In the genomic region with DNA sequence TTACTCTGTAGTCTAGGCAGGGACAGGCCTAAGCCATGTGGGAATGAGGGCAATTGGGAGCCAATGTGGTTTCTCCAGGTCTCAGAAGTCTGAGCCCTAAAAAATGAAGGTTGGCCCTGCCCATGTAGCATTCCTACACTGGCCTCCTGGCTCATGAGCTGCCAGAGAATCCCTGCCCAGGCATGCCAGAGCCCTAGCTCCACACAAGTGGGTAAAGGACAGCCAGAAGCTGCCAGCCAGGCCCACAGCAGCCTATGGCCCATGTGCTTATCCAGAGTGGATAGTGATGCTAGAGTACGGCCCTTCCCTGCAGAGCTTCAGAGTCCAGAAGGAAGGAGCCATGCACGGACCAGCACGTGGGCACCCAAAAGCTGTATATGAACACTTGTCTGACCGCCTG, we compare ENCODE assay signal across 19 mouse cellular contexts.
"Had no signal": no experiment of that assay in that cellular context is flagged by ENCODE, and none has a peak within 500 bp of the region (broad histone marks: within the 10 kb centered on the region; RNA-seq: fewer than 3 reads in every experiment).

No protein-coding gene starts in this region.

- H3K4me2 ChIP-seq: intestine, embryonic 15.5 days; limb, embryonic 13.5 days; liver, embryonic 13.5 days; lung, embryonic 14.5 days; neural tube, embryonic 13.5 days; stomach, embryonic 15.5 days had no signal

- H3K9me3 ChIP-seq: intestine, embryonic 15.5 days; limb, embryonic 13.5 days; liver, embryonic 13.5 days; neural tube, embryonic 13.5 days; stomach, embryonic 15.5 days had no signal

- ATAC-seq: intestine, embryonic 15.5 days; lung, postnatal 0 days had no signal

- DNase-seq: kidney, adult 11 months; kidney, adult 8-10 months; kidney, postnatal 14 days; kidney, postnatal 4 days; left cerebral cortex, postnatal 4 days; liver, embryonic 13.5 days; lung, embryonic 14.5 days; midbrain, embryonic 14.5 days; retina, postnatal 1 day; right cerebral cortex, postnatal 25 days; spleen, adult 18-20 months; thymus, postnatal 25 days had no signal

- H3K9ac ChIP-seq: intestine, embryonic 15.5 days; limb, embryonic 13.5 days; liver, embryonic 13.5 days; lung, embryonic 14.5 days; neural tube, embryonic 13.5 days; stomach, embryonic 15.5 days had no signal

- H3K4me3 ChIP-seq: intestine, embryonic 15.5 days; limb, embryonic 13.5 days; liver, embryonic 13.5 days; myocyte; neural tube, embryonic 13.5 days; stomach, embryonic 15.5 days had no signal

- H3K27me3 ChIP-seq: intestine, embryonic 15.5 days; stomach, embryonic 15.5 days had no signal

- H3K27ac ChIP-seq: intestine, embryonic 15.5 days; limb, embryonic 13.5 days; liver, embryonic 13.5 days; macrophage; neural tube, embryonic 13.5 days; stomach, embryonic 15.5 days had no signal

- H3K36me3 ChIP-seq: intestine, embryonic 15.5 days; limb, embryonic 13.5 days; liver, embryonic 13.5 days; neural tube, embryonic 13.5 days; stomach, embryonic 15.5 days had no signal
